In the genomic region with DNA sequence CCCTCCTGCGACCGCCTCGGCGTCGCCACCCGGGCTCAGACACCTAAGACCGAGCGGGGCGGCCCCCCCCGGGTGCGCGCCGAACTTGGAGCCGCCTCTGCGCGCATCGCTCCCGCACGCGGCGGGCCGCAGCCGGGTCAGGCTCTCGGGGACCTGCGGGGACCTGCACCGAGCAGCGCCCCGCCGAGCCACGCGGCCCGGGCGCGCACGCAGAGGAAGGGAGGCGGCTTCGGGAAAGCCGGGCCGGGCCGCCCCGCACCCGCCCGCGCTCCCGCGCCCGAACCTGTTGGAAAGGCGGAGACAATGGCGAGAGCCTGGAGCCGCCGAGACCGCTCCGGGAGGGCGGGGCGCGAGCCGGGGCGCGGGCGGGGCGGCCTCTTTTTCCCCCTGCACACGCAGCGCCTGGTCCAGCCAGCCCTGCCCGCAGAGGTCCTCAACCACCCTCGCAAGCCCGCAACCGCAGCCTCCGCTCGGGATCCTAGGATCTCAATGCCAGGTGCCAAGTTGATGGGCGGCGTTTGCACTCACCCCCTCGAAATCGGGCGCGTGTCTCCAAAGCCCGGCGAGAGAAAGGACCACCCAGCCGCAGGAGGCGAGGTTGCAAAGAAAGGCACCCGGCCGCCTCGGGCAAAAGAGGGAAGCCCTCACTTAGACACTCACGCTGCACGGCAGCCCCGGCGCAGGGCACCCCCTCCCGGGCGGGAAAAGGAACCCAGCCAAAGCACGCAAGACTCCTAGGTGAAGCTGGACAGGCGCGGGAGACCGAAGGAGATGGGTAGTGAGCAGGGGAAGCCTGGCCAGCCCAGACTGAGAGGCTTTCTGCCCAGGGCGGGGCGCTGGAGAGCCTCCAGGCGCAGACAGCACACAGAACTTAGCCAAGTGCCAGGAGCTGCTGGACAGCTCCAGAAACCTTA, we compare ENCODE assay signal across 9 mouse cellular contexts. TPM values are rescaled to one million over a fixed set of nuclear protein-coding genes. Genes with fewer than 3 reads are reported as not detected.
DNase-seq lines count a peak whose midpoint lies in the region; ATAC-seq lines count a peak whose summit lies in the region.
"Had no signal": no experiment of that assay in that cellular context is flagged by ENCODE, and none has a peak within 500 bp of the region (broad histone marks: within the 10 kb centered on the region; RNA-seq: fewer than 3 reads in every experiment).

A gene (minus strand): TSS at position 612 of the 914 bp plus-strand sequence.

- peak within 1 kb of the TSS; percentile 59 for H3K9ac ChIP-seq in embryonic facial prominence, embryonic 13.5 days
- H3K9ac ChIP-seq in neural tube, embryonic 12.5 days: peak within 1 kb of the TSS; percentile 91

- 0 out of 2 replicates have a peak, but pooled peaks have one; percentile 20 for ATAC-seq in embryonic facial prominence, embryonic 13.5 days (ENCODE audit: insufficient number of reproducible peaks, insufficient read depth, low FRiP score, low TSS enrichment, low read depth)
- ATAC-seq in neural tube, embryonic 12.5 days (ENCODE audit: low FRiP score, low read depth): peak; percentile 83
- ATAC-seq in megakaryocyte, adult 5-6 weeks (ENCODE audit: poor library complexity, severe bottlenecking): no peak

- intact Hi-C loops in left cerebral cortex, postnatal 25 days (cut with DNase I): loop anchor here (5.0 kb wide), 4 partner anchors 39 to 756 kb away; no protein-coding TSS in a partner anchor

- H3K27me3 ChIP-seq in embryonic facial prominence, embryonic 13.5 days: peaks cover 46% of the 10 kb centered on the region
- H3K27me3 ChIP-seq in hindbrain, embryonic 10.5 days (ENCODE audit: insufficient read depth, poor library complexity, severe bottlenecking): peaks cover 25% of the 10 kb centered on the region
- peaks cover 5% of the 10 kb centered on the region; the same call in 1 of the 2 replicates for H3K27me3 ChIP-seq in neural tube, embryonic 12.5 days (replicated peaks)

- H3K4me2 ChIP-seq in embryonic facial prominence, embryonic 13.5 days: peak within 1 kb of the TSS; percentile 98
- H3K4me2 ChIP-seq in neural tube, embryonic 12.5 days (replicated peaks): peak within 1 kb of the TSS; percentile 94

- under 1% methylated on average over 95 of the region's 95 CpGs for WGBS in embryonic facial prominence, embryonic 13.5 days
- under 1% methylated on average over 95 of the region's 95 CpGs for WGBS in hindbrain, embryonic 10.5 days
- WGBS in neural tube, embryonic 12.5 days: under 1% methylated on average over 91 of the region's 95 CpGs

- DNase-seq in gastrocnemius, postnatal 4 days (ENCODE audit: low spot score in 2 of 2): peak; percentile 15 to 17
- no peak for DNase-seq in gastrocnemius, postnatal 25 days
- DNase-seq in adrenal gland, adult 8-10 months: peak; percentile 25
- DNase-seq in hindbrain, embryonic 10.5 days (ENCODE audit: low spot score): peak; percentile 80
- DNase-seq in left cerebral cortex, postnatal 25 days (ENCODE audit: low spot score in 2 of 2): peak; percentile 75 to 84

- peak within 1 kb of the TSS; percentile 60 for H3K4me3 ChIP-seq in embryonic facial prominence, embryonic 13.5 days
- peak within 1 kb of the TSS; percentile 82 for H3K4me3 ChIP-seq in hindbrain, embryonic 10.5 days
- peak within 1 kb of the TSS; percentile 79 for H3K4me3 ChIP-seq in neural tube, embryonic 12.5 days

- no peaks in the 10 kb centered on the region for H3K36me3 ChIP-seq in embryonic facial prominence, embryonic 13.5 days
- no peaks in the 10 kb centered on the region for H3K36me3 ChIP-seq in hindbrain, embryonic 10.5 days
- no peaks in the 10 kb centered on the region for H3K36me3 ChIP-seq in neural tube, embryonic 12.5 days

- H3K27ac ChIP-seq in embryonic facial prominence, embryonic 13.5 days: no peak within 1 kb of the TSS
- H3K27ac ChIP-seq in hindbrain, embryonic 10.5 days: peak within 1 kb of the TSS; percentile 95
- H3K27ac ChIP-seq in neural tube, embryonic 12.5 days: peak within 1 kb of the TSS; percentile 64

- H3K4me1 ChIP-seq in embryonic facial prominence, embryonic 13.5 days: peaks cover 17% of the 10 kb centered on the region
- H3K4me1 ChIP-seq in hindbrain, embryonic 10.5 days (replicated peaks): peaks cover 28% of the 10 kb centered on the region
- peaks cover 7% of the 10 kb centered on the region; the same call in 1 of the 2 replicates for H3K4me1 ChIP-seq in neural tube, embryonic 12.5 days

- H3K9me3 ChIP-seq in embryonic facial prominence, embryonic 13.5 days: no peaks in the 10 kb centered on the region
- no peaks in the 10 kb centered on the region for H3K9me3 ChIP-seq in hindbrain, embryonic 10.5 days
- no peaks in the 10 kb centered on the region for H3K9me3 ChIP-seq in neural tube, embryonic 12.5 days

RNA-seq across cellular contexts. Expression of the gene that starts here (rescaled TPM):
- 1 to 10 TPM in 1 of 2 experiments, under 1 TPM in 1; 0.73 to 1.1 TPM for total RNA-seq in gastrocnemius, postnatal 4 days (2021)
- under 1 TPM in 1 of 2 experiments, not detected in 1; 0.20 TPM for total RNA-seq in gastrocnemius, postnatal 25 days (2021)
- total RNA-seq in adrenal gland, adult 8-10 months (2022): 1 to 10 TPM; 3.1 to 5.2 (median 4.5) TPM
- polyA plus RNA-seq in embryonic facial prominence, embryonic 13.5 days (2015; fragmentation: Nextera tagmentation; extraction: Ambion mirVana): 13.5 and 17.9 TPM in 2 replicates
- polyA plus RNA-seq in hindbrain, embryonic 10.5 days (2016; fragmentation: Nextera tagmentation; extraction: Ambion mirVana): 48.5 and 78.2 TPM in 2 replicates
- total RNA-seq in left cerebral cortex, postnatal 25 days (2021): 100 to 1,000 TPM; 502 to 560 TPM
- polyA plus RNA-seq in neural tube, embryonic 12.5 days (2016; fragmentation: Nextera tagmentation; extraction: Ambion mirVana): 162 and 173 TPM in 2 replicates
- total RNA-seq in megakaryocyte, adult 5-6 weeks (2015): not detected in 2 replicates
- not detected in 2 replicates for total RNA-seq in megakaryocyte, adult 5-6 weeks (2017)
- total RNA-seq: hematopoietic stem cell, adult 5-6 weeks had no signal

Comparison
In these comparisons a context has a peak if more than half of its experiments do, and no peak if none do; other contexts are left out.
1. RNA of the gene that starts here (total RNA-seq): 502 to 560 TPM in left cerebral cortex, postnatal 25 days; 3.1 to 5.2 TPM in adrenal gland, adult 8-10 months, 0.73 to 1.1 TPM in gastrocnemius, postnatal 4 days, 0.20 TPM in gastrocnemius, postnatal 25 days and not detected in megakaryocyte, adult 5-6 weeks; every median in the first group is over 10 times any median in the second.
2. Peak in every context shown above with its lines, with median percentiles within 50 percentile points of each other: H3K4me3 ChIP-seq.